Mouse (Mus musculus) testis, adult 2 months (tissue): Measurements from ENCODE around the gene 4932414N04Rik.

Source experiments
- CTCF ChIP-seq: fragments of 200-500 bp; IDR thresholded peaks from 2 replicates; pipeline ENCODE4 v1.5.1; 2012; ENCODE audit warnings: low read depth, mild to moderate bottlenecking, inconsistent platforms, low read length, moderate library complexity; ENCODE audit not compliant: control insufficient read depth, insufficient read depth, insufficient replicate concordance
- POLR2A ChIP-seq: fragments of 200-500 bp; IDR thresholded peaks from 2 replicates; pipeline ENCODE4 v1.6.1; 2012; ENCODE audit warnings: low read depth, mild to moderate bottlenecking, inconsistent platforms, low read length, moderate library complexity; ENCODE audit not compliant: control insufficient read depth

- TF ChIP-seq CTCF (no peak), POLR2A (no peak)
Observed at GRCm38 (mm10) chr2:68756179-68756578, 99.9 kb downstream of the 4932414N04Rik start.
